Mouse (Mus musculus) embryo, embryonic 10.5 days (tissue): ENCODE measurements around the gene Rdh11.
"Not testable (repeated sequence)": the region's sequence is repeated elsewhere in the genome, so short reads cannot be mapped to it uniquely, and the experiment has no call there.

Source experiments
- DNase-seq: peaks from one replicate; pipeline ENCODE4 v3.0.0-alpha.2; 2015; ENCODE audit warnings: low spot score

The Rdh11 gene

GRCm38 (mm10) chr12:79192193-79192592 lies at the start of gene Rdh11:
Rdh11 (minus strand) TSS chr12:79192293.
- DNase-seq: no peak

- DNase-seq: peak; percentile 7
Measured at GRCm38 (mm10) chr12:79235485-79236080, 43.5 kb upstream of the Rdh11 start.

- DNase-seq: no peak
Measured at GRCm38 (mm10) chr12:79217511-79217910, 25.4 kb upstream of the Rdh11 start.

- no peak for DNase-seq
Measured at GRCm38 (mm10) chr12:79211447-79211846, 19.4 kb upstream of the Rdh11 start.

GRCm38 (mm10) chr12:79208703-79209464 lies 16.8 kb upstream of the Rdh11 start, which contains the start of gene Rdh12:
Rdh12 (plus strand) TSS chr12:79208914.
- DNase-seq: peak; percentile 68

GRCm38 (mm10) chr12:79201882-79202281 lies 9.8 kb upstream of the Rdh11 start:
- DNase-seq: no peak

GRCm38 (mm10) chr12:79197105-79197504 lies 5.0 kb upstream of the Rdh11 start:
- DNase-seq: no peak

GRCm38 (mm10) chr12:79193441-79193840 lies 1.3 kb upstream of the Rdh11 start:
- peak; percentile 89 for DNase-seq

- peak; percentile 93 for DNase-seq
Measured at GRCm38 (mm10) chr12:79191701-79192100, 392 bp downstream of the Rdh11 start.

GRCm38 (mm10) chr12:79190931-79191673 lies 991 bp downstream of the Rdh11 start:
- peak; percentile 89 for DNase-seq

- not testable (repeated sequence) for DNase-seq
Measured at GRCm38 (mm10) chr12:79185160-79185559, 6.9 kb downstream of the Rdh11 start.

- DNase-seq: no peak
Measured at GRCm38 (mm10) chr12:79175998-79176397, 16.1 kb downstream of the Rdh11 start.

- DNase-seq: no peak
Measured at GRCm38 (mm10) chr12:79173721-79174120, 18.4 kb downstream of the Rdh11 start.

GRCm38 (mm10) chr12:79172019-79172941 lies 19.8 kb downstream of the Rdh11 start, which contains the start of gene Vti1b:
Vti1b (minus strand) TSS chr12:79172667.
- peak; percentile 91 for DNase-seq

GRCm38 (mm10) chr12:79171269-79171995 lies 20.7 kb downstream of the Rdh11 start:
- DNase-seq: no peak

GRCm38 (mm10) chr12:79170421-79170820 lies 21.7 kb downstream of the Rdh11 start:
- no peak for DNase-seq

GRCm38 (mm10) chr12:79169173-79169572 lies 22.9 kb downstream of the Rdh11 start:
- no peak for DNase-seq

- DNase-seq: no peak
Measured at GRCm38 (mm10) chr12:79162876-79163275, 29.2 kb downstream of the Rdh11 start.

GRCm38 (mm10) chr12:79149653-79150052 lies 42.4 kb downstream of the Rdh11 start:
- DNase-seq: no peak

- no peak for DNase-seq
Measured at GRCm38 (mm10) chr12:79141384-79141783, 50.7 kb downstream of the Rdh11 start.

- DNase-seq: no peak
Measured at GRCm38 (mm10) chr12:79140811-79141210, 51.3 kb downstream of the Rdh11 start.
